Mouse (Mus musculus) forebrain, embryonic 15.5 days (tissue): ENCODE results near the gene Nid1. TPM values are rescaled to one million over a fixed set of nuclear protein-coding genes. Genes with fewer than 3 reads are reported as not detected.
"Not testable (repeated sequence)": the region's sequence is repeated elsewhere in the genome, so short reads cannot be mapped to it uniquely, and the experiment has no call there.

Source experiments
- ATAC-seq: fragments of 200-750 bp; cut with Nextera tagmentation; replicated peaks from 2 replicates; pipeline ENCODE4 v1.8.0; 2017; ENCODE audit warnings: mild to moderate bottlenecking, moderate TSS enrichment, moderate library complexity
- H3K27ac ChIP-seq: fragments of 300-500 bp; sonication (generic); replicated peaks from 2 replicates; pipeline ENCODE4 v1.5.1; 2015; ENCODE audit warnings: mild to moderate bottlenecking, inconsistent platforms
- H3K27me3 ChIP-seq: fragments of 300-500 bp; sonication (generic); 2 replicates; pipeline ENCODE4 v1.6.1; 2015; ENCODE audit warnings: inconsistent platforms
- H3K36me3 ChIP-seq: fragments of 300-500 bp; sonication (generic); 2 replicates; pipeline ENCODE4 v1.6.1; 2015; ENCODE audit warnings: mild to moderate bottlenecking, inconsistent platforms
- H3K4me1 ChIP-seq: fragments of 300-500 bp; sonication (generic); 2 replicates; pipeline ENCODE4 v1.6.1; 2015; ENCODE audit warnings: inconsistent platforms
- H3K4me2 ChIP-seq: fragments of 300-500 bp; sonication (generic); replicated peaks from 2 replicates; pipeline ENCODE4 v1.6.1; 2015; ENCODE audit warnings: mild to moderate bottlenecking, inconsistent platforms
- H3K4me3 ChIP-seq: fragments of 300-500 bp; sonication (generic); 2 replicates; pipeline ENCODE4 v1.5.1; 2015; ENCODE audit warnings: mild to moderate bottlenecking, inconsistent platforms
- H3K9ac ChIP-seq: fragments of 300-500 bp; sonication (generic); replicated peaks from 2 replicates; pipeline ENCODE4 v1.6.1; 2015; ENCODE audit warnings: mild to moderate bottlenecking, inconsistent platforms
- H3K9me3 ChIP-seq: fragments of 300-500 bp; sonication (generic); 2 replicates; pipeline ENCODE4 v1.6.1; 2016; ENCODE audit warnings: inconsistent platforms
- WGBS: fragments of 180-500 bp; shearing (Covaris S2); methylation state at CpG from one replicate; pipeline ENCODE4 v1.1.7; 2015; ENCODE audit warnings: mixed read lengths; 5-methylcytosine and 5-hydroxymethylcytosine counted together
- polyA plus RNA-seq: library from polyadenylated mRNA; unstranded; fragments of >200 nt; fragmentation: Nextera tagmentation; extraction: Ambion mirVana; gene quantifications from 2 replicates; pipeline ENCODE4 v1.2.1, GENCODE M21; 2015

Nid1 gene
- polyA plus RNA-seq, 1 experiment from 2014 or later: 16.7 TPM

DNA sequence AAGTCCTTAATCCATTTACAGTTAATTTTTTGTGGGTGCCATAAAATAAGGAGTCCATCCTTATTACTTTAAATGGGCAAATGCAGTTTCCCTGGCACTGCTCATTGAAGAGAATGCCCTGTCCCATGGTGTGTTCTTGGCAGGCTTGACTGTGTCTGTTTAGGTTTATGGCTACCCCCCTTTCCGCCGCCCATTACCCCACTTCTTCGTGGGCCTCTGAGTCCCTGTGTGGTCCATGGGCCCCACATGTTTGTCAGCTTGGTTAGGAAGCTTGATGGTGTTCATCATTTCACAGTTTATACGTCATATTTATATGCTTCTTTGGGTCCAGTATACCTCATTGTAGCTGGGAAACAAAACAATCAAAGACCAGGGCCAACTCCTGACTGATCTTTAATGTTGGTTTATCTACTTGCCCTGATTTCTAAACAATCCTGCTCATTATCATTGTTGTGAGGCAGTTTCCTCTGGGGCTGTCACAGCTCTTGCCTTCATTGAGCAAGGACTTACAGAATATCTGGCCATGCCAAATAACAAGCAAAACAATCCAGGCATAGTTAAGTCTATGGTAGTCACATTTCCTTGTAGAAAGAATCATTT, 20.9 kb downstream of the Nid1 start:
- 81% methylated on average over 4 of the region's 4 CpGs for WGBS
- Histone ChIP-seq H3K4me3 (no peak overlapping the region), H3K27ac (no peak overlapping the region), H3K27me3 (no peaks in the 10 kb centered on the region), H3K4me1 (no peaks in the 10 kb centered on the region), H3K36me3 (no peaks in the 10 kb centered on the region), H3K9ac (no peak overlapping the region), H3K4me2 (no peak overlapping the region), H3K9me3 (no peaks in the 10 kb centered on the region)
- no peak for ATAC-seq

DNA sequence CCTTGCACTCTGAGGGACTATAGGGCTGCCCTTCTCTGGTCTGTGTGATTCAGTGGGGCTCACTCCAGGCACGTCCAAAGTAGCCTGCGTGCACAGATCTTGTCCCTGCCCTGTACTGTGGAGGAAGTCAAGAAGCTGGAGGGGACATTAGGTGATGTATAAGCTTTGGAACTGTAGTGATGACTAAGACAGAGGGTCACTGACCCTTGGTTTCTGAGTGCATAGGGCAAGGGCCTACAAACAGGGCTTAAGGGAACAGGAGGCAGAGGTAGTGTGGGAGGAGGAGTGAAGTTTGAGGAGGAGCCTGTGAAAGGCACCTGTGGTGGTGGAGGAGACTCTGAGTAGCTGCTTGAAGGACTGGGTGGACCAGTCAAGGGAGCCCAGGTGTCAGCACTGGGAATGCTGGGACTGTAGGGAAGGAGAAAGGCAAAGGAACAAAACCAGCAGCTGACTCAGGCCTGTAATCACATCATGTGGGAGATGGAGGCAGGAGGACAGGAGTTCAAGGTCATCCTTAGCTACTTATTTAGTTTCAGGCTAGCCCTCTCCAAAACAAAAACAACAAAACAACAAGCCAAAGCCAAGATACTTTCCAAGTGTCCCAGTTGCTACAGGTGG, 23.3 kb downstream of the Nid1 start:
- Histone ChIP-seq H3K4me1 (no peaks in the 10 kb centered on the region), H3K4me2 (no peak overlapping the region), H3K27ac (no peak overlapping the region), H3K36me3 (no peaks in the 10 kb centered on the region), H3K9me3 (no peaks in the 10 kb centered on the region), H3K9ac (no peak overlapping the region), H3K4me3 (no peak overlapping the region), H3K27me3 (no peaks in the 10 kb centered on the region)
- ATAC-seq: no peak
- 88% methylated on average over 2 of the region's 2 CpGs for WGBS

GRCm38 (mm10) chr13:13461446-13462192, 24.3 kb downstream of the Nid1 start:
- Histone ChIP-seq H3K27ac (no peak overlapping the region), H3K9me3 (no peaks in the 10 kb centered on the region), H3K4me2 (no peak overlapping the region), H3K4me1 (no peaks in the 10 kb centered on the region), H3K9ac (no peak overlapping the region), H3K4me3 (no peak overlapping the region), H3K36me3 (no peaks in the 10 kb centered on the region), H3K27me3 (no peaks in the 10 kb centered on the region)
- 80% methylated on average over 4 of the region's 4 CpGs for WGBS
- ATAC-seq: no peak

GRCm38 (mm10) chr13:13463949-13464348, 26.6 kb downstream of the Nid1 start:
- 97% methylated on average over 3 of the region's 3 CpGs for WGBS
- Histone ChIP-seq H3K4me2 (no peak overlapping the region), H3K36me3 (no peaks in the 10 kb centered on the region), H3K27ac (no peak overlapping the region), H3K27me3 (no peaks in the 10 kb centered on the region), H3K4me1 (no peaks in the 10 kb centered on the region), H3K9me3 (no peaks in the 10 kb centered on the region), H3K4me3 (no peak overlapping the region), H3K9ac (no peak overlapping the region)
- ATAC-seq: no peak

DNA sequence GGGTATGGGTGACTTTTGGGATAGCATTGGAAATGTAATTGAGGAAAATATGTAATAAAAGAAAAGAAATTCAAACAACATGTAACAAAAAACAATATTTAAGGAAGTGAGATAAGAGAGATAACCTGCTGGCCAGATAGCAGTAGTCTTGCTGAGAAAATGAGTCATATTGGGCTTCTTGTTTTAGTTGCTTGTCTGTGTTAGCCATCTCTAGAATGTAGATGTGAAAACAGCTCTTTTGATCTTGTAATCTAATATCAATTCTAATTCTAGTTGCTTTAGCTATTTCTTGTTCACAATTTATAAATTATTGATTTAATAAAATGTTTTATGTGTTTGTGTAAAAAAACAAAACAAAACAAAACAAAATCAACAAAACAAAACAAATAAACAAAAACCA, 29.9 kb downstream of the Nid1 start:
- H3K27ac ChIP-seq, H3K9me3 ChIP-seq, ATAC-seq, H3K4me3 ChIP-seq, H3K9ac ChIP-seq, H3K27me3 ChIP-seq, H3K36me3 ChIP-seq, H3K4me1 ChIP-seq, H3K4me2 ChIP-seq: not testable (repeated sequence)

DNA sequence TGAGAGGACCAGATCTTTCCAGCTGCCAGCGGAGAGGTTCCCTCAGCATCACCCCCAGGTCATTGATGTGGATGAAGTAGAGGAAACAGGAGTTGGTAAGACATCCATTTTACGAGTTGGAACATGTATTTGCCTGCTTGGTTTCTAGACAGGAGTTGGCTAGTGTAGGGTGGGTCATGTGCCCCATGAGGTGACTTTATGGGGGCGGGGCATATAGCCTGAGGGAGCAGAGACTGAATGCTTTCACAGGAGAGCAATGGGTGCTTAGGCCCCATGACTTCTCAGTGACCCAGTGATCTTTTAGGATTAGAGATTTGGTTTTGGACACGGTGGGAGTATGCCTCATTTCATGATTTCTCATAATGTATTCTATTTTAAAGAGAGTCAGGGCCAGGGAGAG, 31.2 kb downstream of the Nid1 start:
- no peak overlapping the region for H3K4me2 ChIP-seq
- WGBS: 83% methylated on average over 4 of the region's 4 CpGs
- no peak overlapping the region for H3K9ac ChIP-seq
- no peak overlapping the region for H3K27ac ChIP-seq
- H3K4me1 ChIP-seq: no peaks in the 10 kb centered on the region
- no peak overlapping the region for H3K4me3 ChIP-seq
- no peak for ATAC-seq
- H3K9me3 ChIP-seq: no peaks in the 10 kb centered on the region
- no peaks in the 10 kb centered on the region for H3K36me3 ChIP-seq
- no peaks in the 10 kb centered on the region for H3K27me3 ChIP-seq

GRCm38 (mm10) chr13:13471334-13471757, 34.0 kb downstream of the Nid1 start:
- H3K9me3 ChIP-seq: no peaks in the 10 kb centered on the region
- WGBS: 56% methylated on average over 3 of the region's 3 CpGs
- H3K27ac ChIP-seq: no peak overlapping the region
- no peaks in the 10 kb centered on the region for H3K27me3 ChIP-seq
- no peak overlapping the region for H3K4me2 ChIP-seq
- H3K36me3 ChIP-seq: no peaks in the 10 kb centered on the region
- no peak overlapping the region for H3K9ac ChIP-seq
- H3K4me3 ChIP-seq: no peak overlapping the region
- ATAC-seq: peak; percentile 51; the same call in 1 of the 2 replicates
- no peaks in the 10 kb centered on the region for H3K4me1 ChIP-seq

GRCm38 (mm10) chr13:13474464-13474863, 37.1 kb downstream of the Nid1 start:
- WGBS: 68% methylated on average over 3 of the region's 3 CpGs

DNA sequence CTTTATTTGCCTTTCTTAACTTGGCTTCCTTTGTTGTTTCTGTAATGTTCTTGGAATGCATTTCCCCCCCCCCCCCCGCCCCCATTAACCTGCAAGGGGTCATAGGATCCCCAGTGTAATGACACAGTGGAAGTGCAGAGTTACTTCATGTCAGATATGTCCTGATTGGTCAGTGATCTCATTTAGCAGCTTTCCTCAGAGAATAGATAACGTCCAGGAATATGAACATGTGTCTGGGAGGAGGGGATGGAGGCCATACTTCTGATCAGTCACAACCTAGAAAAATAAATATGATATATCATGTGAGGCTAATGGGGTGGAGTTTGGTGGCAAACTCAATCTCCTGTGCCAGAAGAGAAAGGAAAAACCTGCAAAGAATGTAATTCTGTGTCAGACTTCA, 37.6 kb downstream of the Nid1 start:
- WGBS: 44% methylated on average over 2 of the region's 2 CpGs

More at GRCm38 (mm10) chr13:13474464-13474863, 37.1 kb downstream of the Nid1 start:
- H3K27me3 ChIP-seq, H3K27ac ChIP-seq, ATAC-seq, H3K4me1 ChIP-seq, H3K9me3 ChIP-seq, H3K4me2 ChIP-seq, H3K36me3 ChIP-seq, H3K9ac ChIP-seq, H3K4me3 ChIP-seq: not testable (repeated sequence)

DNA sequence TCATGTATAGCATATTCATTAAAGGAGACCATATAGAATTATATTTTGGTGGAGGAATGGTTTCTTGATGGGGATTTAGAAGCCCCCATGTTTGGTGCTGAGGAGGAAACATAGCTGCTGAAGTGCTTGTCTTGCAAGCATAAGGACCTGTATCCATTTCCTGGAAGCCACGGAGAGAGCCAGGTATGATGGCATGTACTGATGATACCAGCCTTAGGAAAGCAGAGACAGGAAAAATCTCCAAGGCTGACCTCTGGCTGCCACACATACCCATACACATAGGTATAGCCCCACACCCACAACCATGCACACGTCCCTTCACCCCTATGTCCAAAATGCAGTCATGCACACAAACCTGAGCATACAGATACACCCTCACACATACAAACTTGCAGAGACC, 39.2 kb downstream of the Nid1 start:
- no peak for ATAC-seq
- no peaks in the 10 kb centered on the region for H3K4me1 ChIP-seq
- no peaks in the 10 kb centered on the region for H3K36me3 ChIP-seq
- H3K4me3 ChIP-seq: no peak overlapping the region
- H3K27me3 ChIP-seq: no peaks in the 10 kb centered on the region
- no peak overlapping the region for H3K9ac ChIP-seq
- 92% methylated on average over 2 of the region's 2 CpGs for WGBS
- no peaks in the 10 kb centered on the region for H3K9me3 ChIP-seq
- H3K27ac ChIP-seq: no peak overlapping the region
- H3K4me2 ChIP-seq: no peak overlapping the region

More for the DNA sequence above, 37.6 kb downstream of the Nid1 start:
- Histone ChIP-seq H3K4me1 (no peaks in the 10 kb centered on the region), H3K4me2 (no peak overlapping the region), H3K9ac (no peak overlapping the region), H3K27me3 (no peaks in the 10 kb centered on the region), H3K36me3 (no peaks in the 10 kb centered on the region), H3K9me3 (no peaks in the 10 kb centered on the region), H3K4me3 (no peak overlapping the region), H3K27ac (no peak overlapping the region)
- no peak for ATAC-seq

GRCm38 (mm10) chr13:13477046-13477445, 39.7 kb downstream of the Nid1 start:
- WGBS: 89% methylated on average over 2 of the region's 2 CpGs
- no peak for ATAC-seq
- Histone ChIP-seq H3K4me1 (no peaks in the 10 kb centered on the region), H3K27me3 (no peaks in the 10 kb centered on the region), H3K9me3 (no peaks in the 10 kb centered on the region), H3K4me2 (no peak overlapping the region), H3K9ac (no peak overlapping the region), H3K36me3 (no peaks in the 10 kb centered on the region), H3K27ac (no peak overlapping the region), H3K4me3 (no peak overlapping the region)

GRCm38 (mm10) chr13:13479986-13480385, 42.6 kb downstream of the Nid1 start:
- 13% methylated on average over 2 of the region's 2 CpGs for WGBS
- no peak overlapping the region for H3K4me3 ChIP-seq
- H3K36me3 ChIP-seq: no peaks in the 10 kb centered on the region
- no peaks in the 10 kb centered on the region for H3K4me1 ChIP-seq
- H3K4me2 ChIP-seq: no peak overlapping the region
- no peaks in the 10 kb centered on the region for H3K9me3 ChIP-seq
- no peak for ATAC-seq
- H3K27ac ChIP-seq: no peak overlapping the region
- no peak overlapping the region for H3K9ac ChIP-seq
- no peaks in the 10 kb centered on the region for H3K27me3 ChIP-seq
